Mouse (Mus musculus) embryonic fibroblast, embryonic 13.5 days (primary cell): ENCODE measurements at regions not wholly inside any gene's neighbourhood (a gene's known extent, or its start where the extent isn't known, plus 50 kb on each side); places are given as distances from the start of the nearest gene placed in this dataset.

Experiments
- CTCF ChIP-seq: IDR thresholded peaks from 2 replicates; pipeline ENCODE4 v1.5.1; 2011; ENCODE audit warnings: mild to moderate bottlenecking, control low read depth, low read length, moderate library complexity, borderline replicate concordance; ENCODE audit not compliant: insufficient read depth
- POLR2A ChIP-seq: IDR thresholded peaks from 2 replicates; pipeline ENCODE4 v1.6.1; 2011; ENCODE audit warnings: low read depth, mild to moderate bottlenecking, control low read depth, low read length, moderate library complexity

GRCm38 (mm10) chr2:128407076-128407475 lies 183.9 kb upstream of the Spdye4c start:
- TF ChIP-seq CTCF: no peak
- no peak for TF ChIP-seq POLR2A
